Mouse (Mus musculus): Measurements from ENCODE around the gene Mipol1.
"Not testable (repeated sequence)": the region's sequence is repeated elsewhere in the genome, so short reads cannot be mapped to it uniquely, and the experiment has no call there.

Mipol1 gene

DNA sequence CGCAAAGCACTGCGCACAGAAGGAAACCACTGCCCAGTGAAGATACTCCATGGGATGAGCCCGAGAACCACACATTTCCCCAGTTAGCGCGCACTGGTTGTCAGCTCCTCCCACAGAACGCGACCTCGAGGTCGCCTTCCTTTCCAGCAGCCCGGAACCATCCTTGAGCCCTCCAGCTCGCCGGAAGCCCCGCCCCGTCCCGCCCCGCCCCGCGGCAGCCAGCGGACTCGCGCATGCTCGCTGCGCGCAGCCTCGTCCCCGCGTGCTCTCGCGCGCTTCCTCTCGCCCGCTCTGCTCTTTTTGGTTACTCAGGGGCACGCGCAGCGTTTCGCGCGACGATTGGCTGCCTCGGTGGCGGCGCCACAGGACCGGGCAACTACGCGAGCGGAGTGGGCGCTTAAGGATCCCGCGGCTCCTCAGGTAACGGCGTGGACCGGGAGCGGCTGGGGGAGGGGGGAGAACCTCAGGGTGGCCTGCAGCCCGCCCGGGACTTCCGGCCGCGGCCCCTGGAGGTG, at the start of gene Mipol1, which contains the start of gene Prps1l3:
TSS of gene Mipol1 (plus strand) at position 236 of the 515 bp plus-strand sequence.
TSS of gene Prps1l3 (plus strand) at position 221 of the 515 bp plus-strand sequence.
- DNase-seq (ENCODE audit: low read depth, low spot score), result peak; percentile 89

DNA sequence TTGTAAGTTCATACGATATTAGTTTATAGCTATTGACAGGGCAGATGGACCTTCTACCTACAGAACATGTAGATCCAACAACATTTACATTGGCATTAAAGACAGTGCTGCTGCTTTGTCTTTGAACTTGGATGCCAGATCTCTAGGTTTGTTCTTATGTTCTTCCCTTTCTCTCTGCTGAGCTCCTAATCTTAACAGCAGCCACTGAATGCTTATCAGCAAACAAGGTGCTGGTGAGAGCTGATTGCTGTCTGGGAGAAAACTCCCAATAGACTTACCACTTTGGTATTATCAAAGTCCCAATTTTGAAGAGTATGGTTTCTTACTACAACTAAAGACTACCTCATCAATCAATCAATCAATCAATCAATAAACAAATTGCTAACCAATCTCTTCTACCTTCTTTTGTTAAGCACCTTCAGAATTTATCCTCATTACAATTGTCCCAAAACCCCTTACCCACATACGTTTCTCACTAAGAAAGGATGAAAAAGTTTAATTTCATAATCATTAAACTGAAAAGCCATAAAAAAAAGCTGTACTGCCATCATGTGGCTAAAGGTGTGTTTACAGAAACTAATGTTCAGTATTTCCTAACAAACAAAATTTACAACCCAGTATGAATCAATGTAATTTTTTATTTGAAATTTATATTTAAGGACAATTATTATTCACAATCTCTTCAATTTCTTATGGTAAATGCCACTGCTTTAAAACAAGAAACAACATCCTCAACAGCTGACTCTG, 45.7 kb upstream of the Mipol1 start:
- no peak for DNase-seq (ENCODE audit: low read depth, low spot score)

DNA sequence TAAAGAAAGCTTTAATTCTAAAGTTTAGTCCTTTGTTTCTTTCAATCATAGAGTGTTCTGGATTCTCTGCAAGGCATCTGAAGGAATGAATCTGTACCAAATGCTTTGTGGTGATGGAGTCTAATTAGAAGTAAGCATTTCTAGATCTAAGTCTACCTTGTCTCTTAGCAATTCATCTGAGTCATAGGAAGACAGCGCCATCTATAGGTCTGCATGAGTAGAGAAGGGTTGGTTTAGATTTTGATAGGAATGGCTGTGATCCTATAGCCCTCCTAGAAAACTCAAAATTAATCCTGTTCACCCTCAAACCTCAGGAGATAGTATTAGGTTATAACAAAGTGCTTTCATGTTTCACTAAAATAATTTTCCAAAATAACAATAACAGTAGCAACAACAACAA, 44.8 kb upstream of the Mipol1 start:
- DNase-seq (ENCODE audit: low read depth, low spot score), result no peak

DNA sequence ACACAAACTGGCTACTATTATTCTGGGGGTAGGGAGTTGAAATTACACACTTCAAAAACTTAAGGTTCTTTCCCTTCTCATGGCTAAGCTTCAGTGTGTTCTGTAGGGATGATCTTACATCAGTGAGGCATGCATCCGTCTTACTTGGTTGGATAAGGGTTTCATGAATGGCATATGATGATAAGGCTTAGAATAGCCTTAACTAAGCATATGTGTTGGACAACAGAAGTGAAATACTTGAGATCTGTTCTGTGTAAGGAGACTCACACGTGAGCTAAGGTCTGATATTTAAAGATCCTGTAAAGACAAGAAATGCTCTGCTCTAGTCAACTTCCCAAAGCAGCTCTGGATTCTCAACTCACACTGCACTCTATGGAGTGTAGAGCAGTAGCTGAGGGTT, 44.1 kb upstream of the Mipol1 start:
- DNase-seq (ENCODE audit: low read depth, low spot score), result no peak

DNA sequence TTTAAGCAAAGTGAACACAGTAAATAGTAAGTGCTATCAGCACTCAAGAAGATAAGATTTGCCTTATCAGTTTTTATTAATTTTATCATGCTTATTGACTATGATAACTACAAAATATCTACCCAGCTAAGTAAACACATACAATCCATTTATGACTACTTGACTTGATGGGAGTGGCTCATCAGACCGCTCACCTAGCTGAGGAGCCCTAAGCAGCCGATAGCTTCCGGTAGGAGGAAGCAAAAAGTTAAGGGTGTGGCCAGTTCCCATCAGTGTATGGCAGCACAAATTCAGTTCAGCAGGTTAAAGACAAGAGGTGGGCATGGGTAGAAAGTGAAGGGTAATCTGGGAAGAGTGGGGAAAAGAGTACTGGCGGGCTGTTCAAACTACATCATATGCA, 43.2 kb upstream of the Mipol1 start:
- DNase-seq (ENCODE audit: low read depth, low spot score), result no peak

DNA sequence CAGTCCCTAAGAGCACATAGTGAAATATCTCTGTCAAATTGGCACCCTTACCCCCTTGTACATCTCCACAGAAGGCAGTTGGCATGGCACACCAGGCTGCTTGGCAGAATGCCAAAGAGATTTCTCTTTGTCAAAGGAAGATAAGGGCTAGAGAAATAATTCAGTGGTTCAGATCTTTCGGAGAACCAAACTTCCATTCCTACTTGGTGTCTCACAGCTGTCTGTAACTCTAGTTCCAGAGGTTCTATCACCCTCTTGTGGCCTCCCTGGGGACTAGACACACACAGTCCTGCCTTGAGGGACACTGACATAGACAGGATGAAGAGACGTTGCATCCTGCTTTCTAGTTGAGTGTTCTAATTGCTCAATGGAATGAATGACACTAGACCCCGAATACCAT, 35.6 kb upstream of the Mipol1 start:
- no peak for DNase-seq (ENCODE audit: low read depth, low spot score)

DNA sequence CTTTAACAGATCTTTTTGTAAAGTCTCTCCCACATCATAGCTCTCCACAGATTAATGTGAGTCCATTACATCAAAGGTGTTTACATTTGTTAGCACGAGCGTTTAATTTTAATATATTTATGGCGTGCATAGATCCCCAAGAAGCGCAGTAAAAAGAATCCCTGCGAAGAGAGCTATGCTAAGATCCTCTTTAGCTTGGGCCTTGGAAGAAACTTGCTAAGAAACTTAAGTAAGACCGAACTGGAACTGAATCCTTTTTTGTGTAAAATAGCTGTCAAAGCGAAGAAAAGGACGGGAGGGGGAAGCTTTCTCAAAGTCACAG, 34.0 kb upstream of the Mipol1 start:
- DNase-seq (ENCODE audit: low read depth, low spot score), result no peak

DNA sequence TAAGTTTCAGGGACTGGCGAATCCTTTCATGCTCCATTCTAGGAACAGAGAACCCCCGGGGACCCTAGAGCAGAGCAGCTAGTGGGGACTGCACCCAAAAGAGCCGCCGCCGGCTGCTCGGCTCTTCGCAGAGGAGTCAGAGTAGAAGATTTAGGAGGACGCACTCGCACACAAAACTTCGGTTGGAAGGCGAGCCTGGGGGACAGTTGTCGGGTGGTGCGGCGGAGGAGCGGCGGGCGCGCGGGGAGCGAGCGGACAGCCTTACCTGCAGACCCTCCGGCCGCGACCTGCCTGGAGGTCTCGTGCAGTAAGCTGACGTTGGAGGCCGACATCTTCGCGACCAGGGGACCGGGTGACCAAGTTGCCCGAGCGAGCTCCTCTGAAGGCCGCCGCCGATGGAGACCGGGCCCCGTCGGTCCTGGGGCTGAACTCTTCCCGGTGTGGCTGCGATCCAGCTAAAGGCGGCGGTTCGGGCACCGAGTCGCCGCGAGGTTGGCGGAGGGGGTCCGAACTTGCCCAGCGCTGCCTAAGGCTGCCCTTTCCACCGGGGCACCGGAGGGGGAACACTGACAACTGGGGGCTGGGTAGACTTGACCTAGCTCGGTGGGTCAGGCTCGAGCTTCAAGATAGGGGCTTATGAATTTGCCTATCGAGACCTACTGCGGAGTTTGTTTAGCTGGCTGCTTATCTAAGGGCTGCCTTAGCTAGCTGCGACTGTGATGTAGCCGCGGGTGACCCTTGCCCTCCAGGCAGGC, 33.4 kb upstream of the Mipol1 start:
- no peak for DNase-seq (ENCODE audit: low read depth, low spot score)

DNA sequence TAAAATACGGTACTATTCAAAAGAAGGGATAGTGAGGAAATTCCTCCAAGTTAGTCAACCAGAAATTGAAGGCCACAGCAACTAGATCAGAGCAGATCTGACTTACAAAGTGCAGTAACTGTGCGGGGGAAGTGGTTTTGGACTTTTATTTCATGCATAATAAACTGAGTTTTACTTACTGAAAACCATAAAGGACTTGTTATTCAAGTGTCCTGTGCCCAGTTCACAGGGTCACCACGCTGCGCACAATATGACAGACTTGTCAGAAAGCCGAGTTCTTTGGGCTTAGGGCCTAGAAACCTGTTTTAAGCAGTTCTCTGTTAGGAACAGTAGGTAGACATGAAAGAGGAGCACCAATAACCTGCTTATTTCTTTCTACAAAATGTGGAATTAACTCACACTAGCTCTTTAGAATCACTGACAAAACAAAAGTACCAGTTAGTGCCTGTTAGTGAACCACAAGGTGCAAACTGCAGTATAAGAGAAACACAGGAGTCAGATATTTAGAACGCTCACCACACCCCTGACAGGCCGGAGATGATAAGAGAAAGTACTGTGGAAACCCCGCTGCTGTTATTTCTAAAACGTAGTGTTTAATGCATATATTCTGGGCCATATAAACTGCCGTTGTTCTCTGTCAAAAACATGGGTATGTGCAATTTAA, 32.7 kb upstream of the Mipol1 start, which contains the start of gene Slc25a21:
TSS of gene Slc25a21 (minus strand) at position 110 of the 664 bp plus-strand sequence.
- DNase-seq (ENCODE audit: low read depth, low spot score), result no peak

DNA sequence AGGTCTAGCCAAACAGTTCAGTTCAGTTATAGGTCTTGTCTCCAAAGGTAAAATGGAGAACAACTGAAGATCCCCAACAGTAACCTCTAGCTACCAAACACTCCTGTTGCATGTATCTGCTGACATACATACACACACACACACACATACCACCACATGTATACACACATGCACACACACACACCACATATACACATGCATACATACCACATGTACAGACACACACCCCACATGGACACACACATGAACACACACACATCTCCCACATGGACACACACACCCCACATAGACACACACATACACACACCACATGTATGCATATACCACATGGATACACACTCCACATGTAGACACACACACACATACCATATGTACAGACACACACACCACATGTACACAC, 32.0 kb upstream of the Mipol1 start:
- no peak for DNase-seq (ENCODE audit: low read depth, low spot score)

DNA sequence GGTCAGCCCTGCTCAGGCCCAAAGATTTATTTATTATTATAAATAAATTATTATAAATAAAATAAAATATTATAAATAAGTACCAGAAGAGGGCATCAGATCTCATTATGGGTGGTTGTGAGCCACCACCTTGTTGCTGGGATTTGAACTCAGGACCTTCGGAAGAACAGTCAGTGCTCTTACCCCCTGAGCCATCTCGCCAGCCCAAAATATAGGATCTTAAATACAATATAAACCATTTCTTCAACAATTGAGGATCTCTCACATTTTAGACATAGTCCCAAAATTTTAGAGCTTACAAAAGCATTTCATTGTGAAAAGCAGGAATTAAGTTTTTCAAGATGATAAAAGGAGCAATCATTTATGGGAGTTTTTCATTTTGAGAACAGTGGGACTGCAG, 30.8 kb upstream of the Mipol1 start:
- DNase-seq (ENCODE audit: low read depth, low spot score), result no peak

DNA sequence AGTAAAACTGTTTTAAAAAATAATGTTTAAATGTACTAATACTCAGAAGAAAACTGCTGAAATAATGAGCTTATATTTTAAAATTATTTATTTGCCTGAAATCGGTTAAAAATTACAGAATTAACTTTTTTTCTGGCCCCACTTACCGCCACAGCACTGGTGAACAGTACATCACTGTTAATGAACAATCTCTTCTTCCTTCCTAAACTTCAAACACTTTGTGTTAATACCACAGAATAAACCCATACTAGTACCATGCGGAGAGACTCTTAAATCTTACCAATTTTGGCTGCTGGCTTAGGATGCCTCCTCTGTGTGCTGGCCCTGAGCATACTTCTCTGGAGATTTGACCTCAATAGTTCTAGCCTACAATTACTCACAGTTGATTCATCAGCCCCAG, 28.3 kb upstream of the Mipol1 start:
- DNase-seq (ENCODE audit: low read depth, low spot score), result no peak

DNA sequence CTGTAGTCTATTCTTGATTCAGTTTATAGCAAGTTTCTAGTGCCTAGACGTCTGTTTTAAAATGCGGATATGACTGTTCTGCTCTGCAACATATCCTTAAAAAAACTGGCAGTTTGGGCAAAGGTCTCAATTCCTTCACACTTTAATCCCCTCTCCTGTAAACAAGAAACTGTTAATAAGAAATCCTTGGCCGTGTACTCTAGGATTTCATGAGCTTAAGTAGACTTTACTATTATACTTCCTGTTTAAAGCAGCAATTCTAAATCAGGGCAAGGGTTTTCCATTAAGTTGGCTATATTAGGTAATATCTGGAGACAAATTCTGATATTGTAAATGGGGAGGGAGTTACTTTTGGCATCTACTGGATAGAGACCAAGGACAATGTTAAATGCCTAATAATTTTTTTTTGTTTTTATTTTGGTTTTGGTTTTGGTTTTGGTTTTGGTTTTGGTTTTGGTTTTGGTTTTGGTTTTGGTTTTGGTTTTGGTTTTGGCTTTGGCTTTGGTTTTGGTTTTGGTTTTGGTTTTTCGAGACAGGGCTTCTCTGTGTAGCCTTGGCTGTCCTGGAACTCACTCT, 25.9 kb upstream of the Mipol1 start:
- DNase-seq (ENCODE audit: low read depth, low spot score), result no peak

DNA sequence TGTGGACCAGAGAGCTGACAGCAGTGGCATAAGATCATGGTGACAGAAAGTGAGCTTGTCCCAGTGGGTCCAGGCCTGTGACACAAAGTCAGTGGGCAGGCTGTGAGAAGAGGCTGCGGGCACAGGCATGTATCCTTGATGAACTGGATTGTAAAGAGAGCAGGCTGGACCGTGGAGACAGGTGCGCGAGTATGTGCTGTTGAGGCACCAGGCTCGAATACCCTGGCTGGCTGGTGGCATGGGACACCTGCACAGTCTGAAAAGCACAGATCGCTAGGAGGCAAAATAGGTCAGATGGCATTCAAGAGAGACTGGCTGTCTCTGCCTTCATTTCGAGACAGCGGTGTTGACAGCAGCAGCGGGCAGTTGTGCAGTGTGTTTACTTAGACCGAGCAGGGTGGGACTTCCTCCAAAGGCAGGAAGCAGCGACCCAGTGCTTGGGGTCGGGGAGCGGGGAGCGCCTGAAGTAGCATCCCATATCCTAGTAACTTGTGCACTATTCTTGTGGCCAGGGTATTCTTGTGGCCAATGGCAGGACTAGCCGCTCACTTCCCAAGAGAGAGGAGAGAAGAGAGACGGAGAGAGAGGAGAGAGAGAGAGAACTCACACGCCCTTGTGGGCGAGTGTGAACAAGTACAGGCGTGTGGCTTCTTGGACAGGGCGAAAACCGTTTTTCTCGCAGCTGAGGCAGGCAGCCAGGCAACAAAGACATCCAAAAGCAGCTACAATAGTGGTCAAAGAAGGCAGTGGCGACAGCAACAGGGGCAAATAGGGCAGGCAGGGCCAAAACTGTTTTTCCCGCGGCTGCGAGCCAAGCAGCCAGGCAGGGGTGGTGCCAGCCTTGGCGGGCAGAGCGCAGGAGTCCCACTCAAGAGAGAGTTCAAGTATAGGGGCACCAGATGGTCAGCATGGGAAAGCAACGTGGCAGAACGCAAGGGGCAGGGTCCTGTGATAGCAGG, 18.6 kb upstream of the Mipol1 start:
- DNase-seq (ENCODE audit: low read depth, low spot score), result no peak

DNA sequence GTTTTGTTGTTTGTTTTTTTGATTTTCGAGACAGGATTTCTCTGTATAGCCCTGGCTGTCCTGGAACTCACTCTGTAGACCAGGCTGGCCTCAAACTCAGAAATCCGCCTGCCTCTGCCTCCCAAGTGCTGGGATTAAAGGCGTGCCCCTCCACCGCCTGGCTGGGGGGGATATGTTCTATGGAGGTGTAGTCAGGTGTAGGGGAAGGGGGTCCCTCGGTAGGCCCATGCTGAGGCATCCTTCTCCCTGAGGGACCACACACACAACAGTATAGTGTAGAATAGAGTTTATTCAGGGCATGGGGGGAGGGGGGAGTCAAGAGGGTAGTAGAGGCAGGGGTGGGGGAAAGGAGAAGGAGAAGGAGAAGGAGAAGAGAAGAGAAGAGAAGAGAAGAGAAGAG, 17.8 kb upstream of the Mipol1 start:
- DNase-seq (ENCODE audit: low read depth, low spot score), result not testable (repeated sequence)

DNA sequence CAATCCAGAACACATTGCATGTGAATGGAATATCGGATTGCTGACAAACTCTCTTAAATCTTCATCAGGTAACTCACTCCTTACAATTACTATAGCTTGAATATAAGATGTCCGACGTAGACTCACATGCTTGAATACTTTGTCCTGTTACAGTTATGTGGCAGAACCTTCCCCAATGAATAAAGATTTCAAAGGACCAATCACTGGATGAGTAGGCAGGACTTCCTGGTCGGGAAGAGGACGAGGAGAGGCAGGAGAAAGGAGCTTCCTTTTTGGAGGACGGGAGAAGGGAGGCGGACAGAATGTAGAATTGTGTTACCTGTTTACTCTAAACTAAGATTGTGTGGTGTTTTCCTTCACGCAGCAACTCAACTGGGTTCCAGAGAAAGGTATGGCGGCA, 3.8 kb upstream of the Mipol1 start:
- DNase-seq (ENCODE audit: low read depth, low spot score), result no peak

DNA sequence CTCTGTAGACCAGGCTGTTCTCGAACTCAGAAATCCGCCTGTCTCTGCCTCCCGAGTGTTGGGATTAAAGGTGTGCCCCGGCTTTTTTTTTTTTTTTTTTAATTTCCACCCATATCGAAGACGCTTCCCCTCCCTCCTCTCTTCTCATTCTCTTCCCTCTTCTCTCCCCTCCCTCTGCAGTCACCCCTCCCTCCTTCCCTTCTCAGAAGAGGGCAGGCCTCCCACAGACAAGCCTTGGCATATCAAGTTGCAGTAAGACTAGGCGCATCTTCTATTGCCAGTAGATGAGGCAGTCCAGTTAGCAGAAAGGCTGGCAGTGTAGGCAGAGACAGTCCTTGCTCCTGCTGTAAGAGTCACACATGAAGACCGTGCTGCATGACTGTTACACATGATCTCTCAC, 2.5 kb upstream of the Mipol1 start:
- DNase-seq (ENCODE audit: low read depth, low spot score), result no peak

DNA sequence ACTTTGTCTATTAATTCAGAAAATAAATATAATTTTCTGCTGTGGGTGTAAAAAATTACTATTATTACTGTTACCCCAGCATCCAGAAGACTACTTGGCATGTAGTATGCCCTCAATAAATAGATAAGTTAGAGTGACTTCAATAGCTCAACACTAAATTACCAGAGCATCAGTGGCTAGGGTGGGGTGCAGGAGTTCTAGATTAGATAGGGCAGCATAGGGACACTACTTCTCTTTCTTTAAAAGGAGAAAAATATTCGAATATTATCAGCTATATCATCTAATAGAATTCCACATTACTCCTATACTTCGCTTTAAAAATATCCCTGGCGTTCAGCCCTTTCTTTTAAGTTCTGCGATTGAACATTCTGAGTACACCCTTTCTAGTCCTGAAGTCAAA, 524 bp upstream of the Mipol1 start:
- no peak for DNase-seq (ENCODE audit: low read depth, low spot score)

DNA sequence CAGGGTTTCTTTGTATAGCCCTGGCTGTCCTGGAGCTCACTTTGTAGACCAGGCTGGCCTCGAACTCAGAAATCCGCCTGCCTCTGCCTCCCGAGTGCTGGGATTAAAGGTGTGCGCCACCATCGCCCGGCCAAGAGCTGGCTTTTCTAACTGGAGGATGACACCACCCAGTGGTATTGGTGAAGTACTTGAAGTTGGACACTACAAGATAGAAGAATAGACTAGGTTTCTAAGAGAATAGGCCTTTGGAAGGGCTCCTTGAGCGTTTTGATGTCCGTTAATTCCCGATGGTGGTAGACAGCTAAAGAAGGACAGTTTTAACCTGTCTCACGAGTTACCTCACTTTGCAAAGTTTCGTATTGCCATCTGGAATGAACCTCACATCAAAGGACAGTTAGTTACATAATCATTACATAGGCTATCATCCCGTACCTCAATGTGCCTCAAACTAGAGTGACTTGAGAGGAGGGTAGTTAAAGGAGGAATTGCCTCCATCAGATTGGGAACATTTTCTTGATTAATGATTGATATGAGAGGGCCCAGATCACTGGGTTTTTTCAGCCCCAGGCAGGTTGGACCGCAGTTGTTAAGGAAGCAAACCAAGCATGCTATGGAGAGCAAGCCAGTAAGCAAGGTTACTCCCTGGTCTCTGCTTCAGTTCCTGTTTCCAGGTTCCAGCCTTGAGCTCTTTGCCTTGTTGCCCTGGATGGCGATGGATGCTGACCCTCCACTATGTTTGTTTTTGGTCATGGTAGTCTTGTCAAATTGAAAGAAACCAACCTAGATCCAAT, 1.1 kb downstream of the Mipol1 start:
- no peak for DNase-seq (ENCODE audit: low read depth, low spot score)

DNA sequence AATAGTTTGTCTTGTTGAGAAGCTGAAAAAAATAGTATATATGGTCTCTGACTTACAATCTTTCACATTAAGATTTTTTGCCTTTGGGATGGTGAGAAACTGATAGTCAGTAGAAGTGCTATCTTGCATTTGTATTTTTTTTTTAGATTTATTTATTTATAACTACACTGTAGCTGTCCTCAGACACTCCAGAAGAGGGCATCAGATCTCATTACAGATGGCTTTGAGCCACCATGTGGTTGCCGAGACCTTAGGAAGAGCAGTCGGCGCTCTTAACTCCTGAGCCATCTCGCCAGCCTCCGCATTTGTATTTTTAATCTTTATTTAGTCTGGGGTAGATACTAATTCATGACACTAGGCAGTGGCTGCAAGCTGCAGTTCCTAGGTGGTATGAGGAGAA, 3.2 kb downstream of the Mipol1 start:
- no peak for DNase-seq (ENCODE audit: low read depth, low spot score)

Measured in retina, postnatal 7 days (tissue).